Mouse (Mus musculus) bone marrow macrophage, adult 2 months (primary cell): ENCODE data around the gene Ddost. TPM values are rescaled to one million over a fixed set of nuclear protein-coding genes. Genes with fewer than 3 reads are reported as not detected.
"Not testable (repeated sequence)": the region's sequence is repeated elsewhere in the genome, so short reads cannot be mapped to it uniquely, and the experiment has no call there.

Source experiments
- H3K27ac ChIP-seq: 2 replicates; pipeline ENCODE4 v1.5.1; 2012; ENCODE audit warnings: low read depth, low read length; ENCODE audit not compliant: insufficient read depth
- H3K4me1 ChIP-seq: 2 replicates; pipeline ENCODE4 v1.6.1; 2012; ENCODE audit warnings: low read length; ENCODE audit not compliant: control insufficient read depth, insufficient read depth
- H3K4me3 ChIP-seq: 2 replicates; pipeline ENCODE4 v1.5.1; 2012; ENCODE audit warnings: mild to moderate bottlenecking, low read length, moderate library complexity; ENCODE audit not compliant: insufficient read depth
- CTCF ChIP-seq: IDR thresholded peaks from 2 replicates; pipeline ENCODE4 v1.5.1; 2012; ENCODE audit warnings: low read depth, mild to moderate bottlenecking, low read length, moderate library complexity
- POLR2A ChIP-seq: IDR thresholded peaks from 2 replicates; pipeline ENCODE4 v1.6.1; 2012; ENCODE audit warnings: mild to moderate bottlenecking, low read depth, low read length, borderline replicate concordance
- polyA plus RNA-seq: library from polyadenylated mRNA; stranded (reverse); fragments of >200 nt; gene quantifications from 2 replicates; pipeline ENCODE4 v1.2.4, GENCODE M21; 2012; ENCODE audit not compliant: missing spikeins, insufficient read depth, insufficient read length

The Ddost gene
- polyA plus RNA-seq, 1 experiment, result 119 TPM

DNA sequence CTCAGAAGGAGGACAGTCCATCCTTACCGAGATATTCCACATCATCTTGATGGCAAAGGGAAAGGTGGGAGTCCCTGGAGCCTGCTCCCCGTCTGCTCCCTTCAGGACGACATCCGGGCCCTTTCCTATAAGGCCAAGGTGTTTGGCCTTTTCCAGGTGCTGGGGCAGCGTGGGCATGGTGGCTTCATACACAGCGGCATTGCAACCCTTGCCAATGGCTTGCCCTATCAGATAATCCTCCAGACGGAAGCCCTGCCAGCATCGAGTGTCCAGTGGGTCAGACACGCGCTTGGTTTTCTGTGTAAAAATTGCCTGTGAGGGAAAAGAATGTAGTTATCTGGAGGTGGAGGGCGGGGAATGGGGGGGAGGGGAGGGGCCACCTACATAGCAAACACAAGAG lies 16.2 kb downstream of the Ddost start:
- no peak overlapping the region for H3K27ac ChIP-seq
- TF ChIP-seq CTCF, result no peak
- no peak for TF ChIP-seq POLR2A
- H3K4me1 ChIP-seq, result no peaks in the 10 kb centered on the region
- H3K4me3 ChIP-seq, result no peak overlapping the region

DNA sequence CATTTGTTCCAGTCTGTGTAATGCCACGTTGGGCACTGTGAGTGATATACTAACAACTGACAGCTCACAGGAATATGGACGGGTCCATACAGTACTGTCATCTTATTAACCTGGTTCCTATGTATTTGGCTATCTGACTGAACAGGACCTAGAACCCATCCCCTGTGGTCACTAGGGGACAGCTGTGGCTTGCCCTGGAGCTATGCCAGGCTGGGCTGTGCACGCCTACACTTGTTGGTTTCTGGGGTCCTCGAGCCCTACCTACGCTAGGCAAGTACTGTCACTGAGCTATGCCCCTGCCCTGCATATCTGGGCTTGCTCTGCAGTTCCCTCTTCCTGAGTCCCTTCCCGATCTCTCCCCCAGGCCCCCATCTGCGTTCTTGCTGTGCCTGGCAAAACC lies 17.0 kb downstream of the Ddost start:
- TF ChIP-seq CTCF, result no peak
- no peak for TF ChIP-seq POLR2A
- Histone ChIP-seq H3K4me3 (no peak overlapping the region), H3K4me1 (0 out of 2 replicates have a peak, but pooled peaks cover 2% of the 10 kb centered on the region), H3K27ac (no peak overlapping the region)

DNA sequence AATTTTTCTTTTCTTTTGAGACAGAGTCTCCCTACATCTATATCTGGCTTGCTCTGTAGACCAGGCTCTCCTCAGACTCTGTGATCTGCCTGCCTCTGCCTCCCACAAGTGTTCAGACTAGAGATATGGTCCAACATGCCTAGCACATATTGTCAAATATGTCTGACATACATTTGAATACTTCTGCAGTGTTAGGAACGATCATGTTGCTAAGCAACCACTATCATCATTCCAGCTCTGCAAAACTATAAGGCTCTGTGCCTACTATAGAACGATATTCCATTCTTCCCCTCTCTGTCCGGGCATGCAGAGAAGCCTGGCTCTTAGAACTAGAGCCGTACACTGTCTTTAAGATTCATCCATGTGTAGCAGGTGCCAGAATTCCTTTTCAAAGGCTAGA lies 18.2 kb downstream of the Ddost start:
- Histone ChIP-seq H3K27ac (no peak overlapping the region), H3K4me3 (no peak overlapping the region), H3K4me1 (0 out of 2 replicates have a peak, but pooled peaks cover 2% of the 10 kb centered on the region)
- TF ChIP-seq POLR2A (no peak), CTCF (no peak)

DNA sequence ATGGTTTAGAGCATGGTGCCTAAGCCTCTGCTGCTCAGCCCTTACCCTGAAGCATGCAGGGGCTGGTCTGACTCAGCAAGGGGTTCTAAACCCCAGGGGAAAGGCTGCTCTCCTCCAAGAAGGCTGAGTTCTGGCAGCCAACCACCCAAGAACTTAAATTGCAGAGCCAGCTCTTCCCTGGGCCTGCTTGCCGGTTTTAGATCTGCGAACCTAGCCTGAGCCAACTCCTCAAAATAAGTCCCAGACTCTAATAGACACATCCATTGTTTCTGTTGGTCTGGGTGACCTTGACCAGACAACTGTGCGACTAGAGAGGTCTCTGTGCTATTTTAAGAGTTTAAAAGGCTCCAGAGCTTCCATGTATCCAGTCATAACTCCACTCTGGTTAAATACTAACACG lies 19.2 kb downstream of the Ddost start:
- TF ChIP-seq CTCF (no peak), POLR2A (no peak)

DNA sequence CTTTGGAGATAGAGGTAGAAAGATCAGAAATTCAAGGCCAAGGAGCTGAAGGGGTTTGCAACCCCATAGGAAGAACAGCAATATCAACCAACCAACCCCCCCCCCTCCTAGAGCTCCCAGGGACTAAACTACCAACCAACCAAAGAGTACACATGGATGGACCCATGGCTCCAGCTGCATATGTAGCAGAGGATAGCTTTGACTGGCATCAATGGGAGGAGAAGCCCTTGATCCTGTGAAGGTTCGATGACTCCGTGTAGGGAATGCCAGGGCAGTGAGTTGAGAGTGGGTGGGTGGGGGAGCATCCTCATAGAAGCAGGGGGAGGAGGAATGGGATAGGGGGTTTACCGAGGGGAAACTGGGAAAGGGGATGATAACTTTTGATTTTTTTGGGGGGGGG lies 19.9 kb downstream of the Ddost start:
- Histone ChIP-seq H3K4me1 (0 out of 2 replicates have a peak, but pooled peaks cover 2% of the 10 kb centered on the region), H3K27ac (no peak overlapping the region), H3K4me3 (no peak overlapping the region)
- TF ChIP-seq POLR2A (no peak), CTCF (no peak)

More for the DNA sequence above, 19.2 kb downstream of the Ddost start:
- H3K4me3 ChIP-seq, result no peak overlapping the region
- H3K27ac ChIP-seq, result no peak overlapping the region
- 0 out of 2 replicates have a peak, but pooled peaks cover 2% of the 10 kb centered on the region for H3K4me1 ChIP-seq

DNA sequence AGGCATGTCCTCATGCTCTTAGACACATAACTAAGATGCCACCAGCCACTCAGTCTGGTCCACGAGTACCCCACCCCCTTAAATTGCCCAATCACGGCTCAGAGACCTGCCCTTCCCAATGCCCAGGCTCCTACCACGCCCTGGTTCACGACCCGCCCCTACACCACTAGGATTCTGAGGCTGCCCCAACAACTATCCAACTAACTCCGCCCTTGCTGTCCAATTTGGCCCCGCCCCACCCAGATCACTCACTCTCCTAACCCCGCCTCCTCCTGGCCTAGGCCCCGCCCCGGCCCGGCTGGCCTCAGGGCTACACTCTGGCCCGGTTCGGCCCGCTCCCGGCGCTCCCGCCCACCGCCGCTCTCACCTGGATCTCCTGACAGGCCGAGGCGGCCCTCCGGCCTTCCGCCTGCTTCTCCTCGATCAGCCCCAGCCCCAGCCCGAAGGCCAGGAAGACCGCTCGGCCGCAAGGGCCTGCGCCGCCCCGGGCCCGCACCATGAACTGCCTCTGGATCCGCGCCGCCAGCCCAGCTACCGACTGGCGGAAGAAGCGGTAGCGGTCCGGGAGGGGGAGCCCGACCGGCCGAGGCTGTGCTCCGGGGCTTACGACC lies 21.0 kb downstream of the Ddost start:
- 0 out of 2 replicates have a peak, but pooled peaks cover 2% of the 10 kb centered on the region for H3K4me1 ChIP-seq
- no peak for TF ChIP-seq CTCF
- TF ChIP-seq POLR2A, result no peak
- peak overlapping the region; percentile 83 for H3K4me3 ChIP-seq
- peak overlapping the region; percentile 78 for H3K27ac ChIP-seq

DNA sequence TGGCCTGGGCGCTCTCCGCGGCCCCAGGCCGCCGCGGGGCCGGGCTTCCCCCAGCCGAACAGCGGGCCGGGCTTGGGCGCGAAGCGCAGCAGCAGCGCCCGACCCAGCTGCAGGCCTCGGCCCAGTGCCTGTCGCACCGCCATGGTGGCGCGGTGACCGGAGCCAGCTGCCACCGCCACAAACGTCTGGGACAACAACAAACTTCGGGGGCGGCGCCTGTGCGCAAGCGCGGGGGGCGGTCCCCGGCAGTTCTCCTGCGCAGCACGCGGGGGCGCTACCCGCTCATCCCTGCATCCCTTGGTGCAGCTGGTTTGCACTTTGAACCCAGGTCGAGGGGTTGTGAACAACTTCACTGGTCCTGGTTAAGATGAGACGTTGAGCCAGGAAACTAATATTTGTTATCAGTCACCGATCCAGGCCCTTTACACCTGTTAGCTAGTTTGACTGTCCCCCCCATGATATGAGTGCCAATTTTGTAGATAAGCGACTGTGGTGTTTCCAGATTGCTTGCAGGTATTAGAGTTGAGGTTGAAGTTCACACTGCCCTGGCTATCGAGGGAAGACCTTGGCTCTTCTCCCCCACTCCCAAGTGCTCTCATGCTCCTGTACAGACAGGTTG lies 21.7 kb downstream of the Ddost start, which contains the start of gene Pink1:
Gene Pink1 (minus strand): TSS at position 231 of the 619 bp plus-strand sequence.
- H3K4me3 ChIP-seq, result peak within 1 kb of the TSS; percentile 83
- TF ChIP-seq CTCF (peak; percentile 62), POLR2A (no peak)
- H3K4me1 ChIP-seq, result 0 out of 2 replicates have a peak, but pooled peaks cover 2% of the 10 kb centered on the region
- peak within 1 kb of the TSS; percentile 78 for H3K27ac ChIP-seq

DNA sequence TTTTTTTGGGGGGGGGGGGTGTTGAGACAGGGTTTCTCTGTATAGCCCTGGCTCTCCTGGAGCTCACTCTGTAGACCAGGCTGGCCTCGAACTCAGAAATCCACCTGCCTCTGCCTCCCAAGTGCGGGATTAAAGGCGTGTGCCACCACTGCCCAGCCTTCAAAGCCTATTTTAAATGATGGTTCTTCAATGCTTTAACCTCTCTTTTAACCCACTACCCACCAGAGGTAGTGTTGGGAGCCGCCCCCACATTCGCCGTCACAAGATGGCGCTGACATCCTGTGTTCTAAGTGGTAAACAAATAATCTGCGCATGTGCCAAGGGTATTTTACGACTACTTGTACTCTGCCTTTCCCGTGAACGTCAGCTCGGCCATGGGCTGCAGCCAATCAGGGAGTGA lies 22.6 kb downstream of the Ddost start:
- not testable (repeated sequence) for H3K4me3 ChIP-seq, H3K4me1 ChIP-seq, H3K27ac ChIP-seq

DNA sequence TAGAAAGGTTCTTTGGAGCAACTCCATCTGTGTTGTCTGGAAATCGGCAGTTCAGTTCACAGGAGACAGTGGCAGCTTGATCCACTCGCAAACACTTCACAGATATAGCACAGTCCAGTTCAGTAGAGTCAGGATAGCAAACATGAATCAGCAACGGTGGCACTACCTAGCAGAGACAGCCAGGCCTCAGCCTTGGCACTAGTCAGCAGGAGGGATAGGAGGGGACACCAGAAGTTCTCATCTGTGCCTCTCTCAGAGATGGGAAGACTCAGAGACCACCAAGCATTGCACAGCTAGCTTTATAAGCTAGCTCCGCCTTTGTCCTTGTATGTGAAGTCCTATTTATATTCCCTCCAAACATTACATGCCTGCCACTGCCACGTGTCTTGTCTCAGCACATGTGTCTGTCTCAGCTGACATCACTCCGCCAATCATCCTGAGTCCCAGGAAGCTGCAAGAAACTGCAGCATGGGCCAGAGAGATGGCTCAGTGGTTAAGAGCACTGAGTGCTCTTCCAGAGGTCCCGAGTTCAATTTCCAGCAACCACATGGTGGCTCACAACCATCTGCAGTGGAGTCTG lies 23.5 kb downstream of the Ddost start:
- Histone ChIP-seq H3K27ac (peak overlapping the region; percentile 53), H3K4me1 (0 out of 2 replicates have a peak, but pooled peaks cover 2% of the 10 kb centered on the region), H3K4me3 (peak overlapping the region; percentile 48)
- TF ChIP-seq CTCF (no peak), POLR2A (no peak)

DNA sequence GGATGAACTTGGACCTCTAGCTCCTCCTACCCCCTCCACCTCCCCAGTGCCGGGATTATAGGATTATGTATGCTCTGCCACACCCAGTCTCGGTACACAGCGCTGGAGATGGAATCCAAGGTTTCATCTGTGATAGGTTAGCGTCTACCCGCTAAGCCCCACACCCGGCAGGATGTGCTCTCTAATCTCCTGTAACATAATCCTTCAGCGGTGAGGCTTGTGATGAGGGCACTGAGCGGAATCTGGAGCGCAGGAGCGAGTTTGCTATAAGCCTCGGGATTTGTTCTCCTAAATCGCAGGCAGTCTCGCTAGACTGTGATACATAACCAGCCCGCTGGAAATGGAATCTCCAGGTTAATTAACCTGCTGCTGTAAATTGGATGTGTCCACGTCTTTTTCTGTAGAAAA lies 25.7 kb downstream of the Ddost start:
- no peak overlapping the region for H3K4me3 ChIP-seq
- 0 out of 2 replicates have a peak, but pooled peaks cover 2% of the 10 kb centered on the region for H3K4me1 ChIP-seq
- no peak overlapping the region for H3K27ac ChIP-seq
- no peak for TF ChIP-seq POLR2A
